Mouse (Mus musculus) midbrain, embryonic 16.5 days (tissue): ENCODE data around the gene Arpc1b. TPM values are rescaled to one million over a fixed set of nuclear protein-coding genes. Genes with fewer than 3 reads are reported as not detected.

Experiments
- ATAC-seq: fragments of 200-750 bp; cut with Nextera tagmentation; 2 replicates; pipeline ENCODE4 v1.8.0; 2017; ENCODE audit warnings: moderate TSS enrichment
- H3K27ac ChIP-seq: fragments of 300-500 bp; sonication (generic); 2 replicates; pipeline ENCODE4 v1.5.1; 2014; ENCODE audit warnings: mild to moderate bottlenecking, low read length, mixed read lengths
- H3K27me3 ChIP-seq: fragments of 300-500 bp; sonication (generic); 2 replicates; pipeline ENCODE4 v1.6.1; 2014; ENCODE audit warnings: low read depth, low read length, mixed read lengths; ENCODE audit not compliant: control insufficient read depth, insufficient read depth
- H3K36me3 ChIP-seq: fragments of 300-500 bp; sonication (generic); 2 replicates; pipeline ENCODE4 v1.6.1; 2014; ENCODE audit warnings: mild to moderate bottlenecking, low read length, moderate library complexity, mixed read lengths; ENCODE audit not compliant: control insufficient read depth, insufficient read depth
- H3K4me1 ChIP-seq: fragments of 300-500 bp; sonication (generic); 2 replicates; pipeline ENCODE4 v1.6.1; 2014; ENCODE audit warnings: mild to moderate bottlenecking, low read length, mixed read lengths; ENCODE audit not compliant: control insufficient read depth, insufficient read depth
- H3K4me2 ChIP-seq: fragments of 300-500 bp; sonication (generic); 2 replicates; pipeline ENCODE4 v1.6.1; 2014; ENCODE audit warnings: mild to moderate bottlenecking, low read length, mixed read lengths
- H3K4me3 ChIP-seq: fragments of 300-500 bp; sonication (generic); 2 replicates; pipeline ENCODE4 v1.5.1; 2014; ENCODE audit warnings: low read depth, mild to moderate bottlenecking, low read length, moderate library complexity, mixed read lengths
- H3K9ac ChIP-seq: fragments of 300-500 bp; sonication (generic); 2 replicates; pipeline ENCODE4 v1.6.1; 2014; ENCODE audit warnings: low read depth, low read length, mixed read lengths
- H3K9me3 ChIP-seq: fragments of 300-500 bp; sonication (generic); replicated peaks from 2 replicates; pipeline ENCODE4 v1.6.1; 2014; ENCODE audit warnings: mild to moderate bottlenecking, low read length, mixed read lengths; ENCODE audit not compliant: control insufficient read depth, poor library complexity, severe bottlenecking
- WGBS: fragments of 180-500 bp; shearing (Covaris S2); extraction: QIAGEN DNeasy Blood & Tissue Kit; methylation state at CpG from one replicate; pipeline ENCODE4 v1.1.7; 2014; 5-methylcytosine and 5-hydroxymethylcytosine counted together
- polyA plus RNA-seq: library from polyadenylated mRNA; unstranded; fragments of >200 nt; fragmentation: Nextera tagmentation; extraction: Ambion mirVana; gene quantifications from 2 replicates; pipeline ENCODE4 v1.2.1, GENCODE M21; 2015

Arpc1b gene
- polyA plus RNA-seq, 1 experiment from 2014 or later: 50.1 TPM

- Histone ChIP-seq H3K4me3 (no peak overlapping the region), H3K4me1 (peaks cover 23% of the 10 kb centered on the region), H3K27me3 (no peaks in the 10 kb centered on the region), H3K36me3 (peaks cover 24% of the 10 kb centered on the region), H3K27ac (no peak overlapping the region), H3K9ac (no peak overlapping the region), H3K9me3 (no peaks in the 10 kb centered on the region), H3K4me2 (no peak overlapping the region)
- WGBS: 77% methylated on average over 3 of the region's 3 CpGs
- no peak for ATAC-seq
Measured at GRCm38 (mm10) chr5:145164710-145165109, 50.7 kb downstream of the Arpc1b start.

- no peak overlapping the region for H3K4me2 ChIP-seq
- no peaks in the 10 kb centered on the region for H3K9me3 ChIP-seq
- H3K27me3 ChIP-seq: no peaks in the 10 kb centered on the region
- peaks cover 23% of the 10 kb centered on the region for H3K4me1 ChIP-seq
- peaks cover 23% of the 10 kb centered on the region for H3K36me3 ChIP-seq
- H3K27ac ChIP-seq: no peak overlapping the region
- no peak overlapping the region for H3K9ac ChIP-seq
- 87% methylated on average over 15 of the region's 15 CpGs for WGBS
- no peak overlapping the region for H3K4me3 ChIP-seq
- ATAC-seq: no peak
Measured at GRCm38 (mm10) chr5:145165184-145165583, 51.2 kb downstream of the Arpc1b start.

GRCm38 (mm10) chr5:145166536-145167305, 52.7 kb downstream of the Arpc1b start, which contains the start of the genes Ptcd1 and Cpsf4:
Gene Ptcd1 (minus strand): TSS chr5:145167108.
Gene Cpsf4 (plus strand): TSS chr5:145167213.
- peak within 1 kb of the TSS; percentile 86 for H3K4me3 ChIP-seq
- peak within 1 kb of the TSS; percentile 79 for H3K27ac ChIP-seq
- no peaks in the 10 kb centered on the region for H3K27me3 ChIP-seq
- under 1% methylated on average over 50 of the region's 51 CpGs for WGBS
- ATAC-seq: peak; percentile 94
- peak within 1 kb of the TSS; percentile 96 for H3K4me2 ChIP-seq
- no peaks in the 10 kb centered on the region for H3K9me3 ChIP-seq
- H3K36me3 ChIP-seq: peaks cover 21% of the 10 kb centered on the region
- peaks cover 23% of the 10 kb centered on the region for H3K4me1 ChIP-seq
- H3K9ac ChIP-seq: peak within 1 kb of the TSS; percentile 88

DNA sequence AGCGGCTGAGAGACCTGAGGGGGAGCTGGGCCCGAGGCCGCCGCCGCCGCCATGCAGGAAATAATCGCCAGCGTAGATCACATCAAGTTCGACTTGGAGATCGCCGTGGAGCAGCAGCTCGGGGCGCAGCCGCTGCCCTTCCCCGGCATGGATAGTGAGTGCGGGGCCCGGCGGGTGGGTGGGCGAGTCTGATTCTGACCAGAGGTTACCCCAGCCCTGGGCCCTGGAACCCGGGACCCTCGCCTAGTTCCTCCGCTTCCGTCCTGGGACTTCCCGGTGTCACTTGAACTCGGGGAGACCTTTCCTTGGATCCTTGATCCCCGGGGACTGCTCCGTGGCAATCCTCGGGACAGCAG, 53.3 kb downstream of the Arpc1b start:
- Histone ChIP-seq H3K9ac (peak overlapping the region; percentile 88), H3K27me3 (no peaks in the 10 kb centered on the region), H3K4me3 (peak overlapping the region; percentile 86), H3K4me1 (peaks cover 23% of the 10 kb centered on the region), H3K36me3 (peaks cover 24% of the 10 kb centered on the region), H3K9me3 (no peaks in the 10 kb centered on the region), H3K27ac (peak overlapping the region; percentile 78), H3K4me2 (peak overlapping the region; percentile 96)
- 0% methylated on average over 28 of the region's 28 CpGs for WGBS
- ATAC-seq: peak; percentile 74

DNA sequence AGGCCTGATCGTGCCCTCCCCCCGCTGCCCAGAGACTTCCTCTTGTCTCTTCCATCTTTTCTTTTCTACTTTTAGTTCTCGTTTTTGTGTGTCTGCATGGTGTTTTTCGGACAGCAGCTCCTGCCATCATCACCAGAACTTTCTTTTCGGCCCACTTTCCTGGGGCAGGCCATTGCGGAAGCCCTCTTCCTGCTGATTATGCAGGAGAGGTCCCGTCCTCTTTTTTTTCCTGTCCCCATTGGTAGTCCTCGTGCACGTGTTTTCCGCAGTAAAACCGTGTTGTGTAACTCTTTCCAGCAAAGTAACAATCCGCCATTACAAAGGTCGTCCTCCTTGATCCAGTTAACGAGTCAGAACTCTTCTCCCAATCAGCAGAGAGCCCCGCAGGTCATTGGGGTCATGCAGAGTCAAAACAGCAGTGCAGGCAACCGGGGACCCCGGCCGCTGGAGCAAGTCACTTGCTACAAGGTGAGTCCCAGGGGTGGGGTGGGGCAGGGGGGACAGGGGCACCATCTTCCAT, 64.5 kb downstream of the Arpc1b start:
- H3K27me3 ChIP-seq: no peaks in the 10 kb centered on the region
- H3K4me2 ChIP-seq: no peak overlapping the region
- H3K27ac ChIP-seq: no peak overlapping the region
- ATAC-seq: no peak
- no peaks in the 10 kb centered on the region for H3K9me3 ChIP-seq
- no peak overlapping the region for H3K9ac ChIP-seq
- H3K36me3 ChIP-seq: peaks cover 50% of the 10 kb centered on the region
- H3K4me3 ChIP-seq: no peak overlapping the region
- H3K4me1 ChIP-seq: no peaks in the 10 kb centered on the region
- WGBS: 92% methylated on average over 18 of the region's 18 CpGs

Other genes starting within 250 kb of the Arpc1b start
- 32.3 and 34.1 TPM in 2 replicates for gene Smurf1, start 148.4 kb upstream of the Arpc1b start, polyA plus RNA-seq
- gene Gm4871, start 81.5 kb upstream of the Arpc1b start, polyA plus RNA-seq: not detected in 2 replicates
- gene 1700018F24Rik, start 71.2 kb upstream of the Arpc1b start, polyA plus RNA-seq: not detected in 2 replicates
- gene Arpc1a, start 30.4 kb upstream of the Arpc1b start, polyA plus RNA-seq: 277 and 284 TPM in 2 replicates
- gene Kpna7, start 30.2 kb upstream of the Arpc1b start, polyA plus RNA-seq: not detected in 2 replicates
- 102 and 114 TPM in 2 replicates for gene Pdap1, start 26.0 kb downstream of the Arpc1b start, polyA plus RNA-seq
- gene Bud31, start 26.1 kb downstream of the Arpc1b start, polyA plus RNA-seq: 167 and 175 TPM in 2 replicates
- gene Ptcd1, start 52.9 kb downstream of the Arpc1b start, polyA plus RNA-seq: 23.3 and 25.0 TPM in 2 replicates
- 52.4 and 52.5 TPM in 2 replicates for gene Cpsf4, start 53.0 kb downstream of the Arpc1b start, polyA plus RNA-seq
- 597 and 600 TPM in 2 replicates for gene Atp5j2, start 77.8 kb downstream of the Arpc1b start, polyA plus RNA-seq
- gene Zkscan14, start 87.7 kb downstream of the Arpc1b start, polyA plus RNA-seq: 14.9 and 15.1 TPM in 2 replicates
- 14.6 and 16.1 TPM in 2 replicates for gene Zkscan5, start 90.3 kb downstream of the Arpc1b start, polyA plus RNA-seq
- gene Zfp655, start 117.5 kb downstream of the Arpc1b start, polyA plus RNA-seq: 32.9 and 37.8 TPM in 2 replicates
- gene Zscan25, start 166.3 kb downstream of the Arpc1b start, polyA plus RNA-seq: 0.34 and 0.70 TPM in 2 replicates
- not detected in 2 replicates for gene Cyp3a57, start 231.1 kb downstream of the Arpc1b start, polyA plus RNA-seq